Mouse (Mus musculus) hindbrain, postnatal 0 days (tissue): ENCODE results near the gene Isoc2a. TPM values are rescaled to one million over a fixed set of nuclear protein-coding genes. Genes with fewer than 3 reads are reported as not detected.

Experiments
- ATAC-seq: fragments of 200-750 bp; cut with Nextera tagmentation; 2 replicates; pipeline ENCODE4 v1.8.0; 2017; ENCODE audit warnings: mild to moderate bottlenecking, moderate TSS enrichment, moderate library complexity
- DNase-seq: peaks from one replicate; pipeline ENCODE4 v3.0.0-alpha.2; 2015; ENCODE audit warnings: low spot score
- H3K27ac ChIP-seq: fragments of 300-500 bp; sonication (generic); 2 replicates; pipeline ENCODE4 v1.5.1; 2014; ENCODE audit warnings: mild to moderate bottlenecking
- H3K27me3 ChIP-seq: fragments of 300-500 bp; sonication (generic); 2 replicates; pipeline ENCODE4 v1.6.1; 2014; ENCODE audit warnings: low read length, mixed read lengths; ENCODE audit not compliant: insufficient read depth
- H3K36me3 ChIP-seq: fragments of 300-500 bp; sonication (generic); 2 replicates; pipeline ENCODE4 v1.6.1; 2014; ENCODE audit warnings: low read length, mixed read lengths; ENCODE audit not compliant: insufficient read depth
- H3K4me1 ChIP-seq: fragments of 300-500 bp; sonication (generic); 2 replicates; pipeline ENCODE4 v1.6.1; 2014; ENCODE audit warnings: antibody characterized with exemption, low read length, mixed read lengths; ENCODE audit not compliant: insufficient read depth
- H3K4me2 ChIP-seq: fragments of 300-500 bp; sonication (generic); 2 replicates; pipeline ENCODE4 v1.6.1; 2014; ENCODE audit warnings: low read depth, mild to moderate bottlenecking, low read length, moderate library complexity, mixed read lengths
- H3K4me3 ChIP-seq: fragments of 300-500 bp; sonication (generic); 2 replicates; pipeline ENCODE4 v1.5.1; 2014; ENCODE audit warnings: low read length
- H3K9ac ChIP-seq: fragments of 300-500 bp; sonication (generic); replicated peaks from 2 replicates; pipeline ENCODE4 v1.6.1; 2014; ENCODE audit warnings: mild to moderate bottlenecking, low read length, moderate library complexity, mixed read lengths
- H3K9me3 ChIP-seq: fragments of 300-500 bp; sonication (generic); 2 replicates; pipeline ENCODE4 v1.6.1; 2016; ENCODE audit warnings: low read length, mixed read lengths
- CTCF ChIP-seq: IDR thresholded peaks from 2 replicates; pipeline ENCODE4 v1.5.1; 2016; ENCODE audit warnings: antibody characterized with exemption, control low read depth, low read depth
- WGBS: fragments of 180-500 bp; shearing (Covaris S2); extraction: QIAGEN DNeasy Blood & Tissue Kit; methylation state at CpG from one replicate; pipeline ENCODE4 v1.1.7; 2014; 5-methylcytosine and 5-hydroxymethylcytosine counted together
- polyA plus RNA-seq: library from polyadenylated mRNA; unstranded; fragments of >200 nt; fragmentation: Nextera tagmentation; extraction: Ambion mirVana; gene quantifications from 2 replicates; pipeline ENCODE4 v1.2.1, GENCODE M21; 2015
- total RNA-seq: library from RNA; depleted of rRNA; stranded (reverse); fragments of >200 nt; gene quantifications from 2 replicates; pipeline ENCODE4 v1.2.3, GENCODE M21; 2014; rRNA removed

Gene Isoc2a
- total and polyA plus RNA-seq, 2 experiments from 2014 or later: 0.43 to 12.2 TPM

DNA sequence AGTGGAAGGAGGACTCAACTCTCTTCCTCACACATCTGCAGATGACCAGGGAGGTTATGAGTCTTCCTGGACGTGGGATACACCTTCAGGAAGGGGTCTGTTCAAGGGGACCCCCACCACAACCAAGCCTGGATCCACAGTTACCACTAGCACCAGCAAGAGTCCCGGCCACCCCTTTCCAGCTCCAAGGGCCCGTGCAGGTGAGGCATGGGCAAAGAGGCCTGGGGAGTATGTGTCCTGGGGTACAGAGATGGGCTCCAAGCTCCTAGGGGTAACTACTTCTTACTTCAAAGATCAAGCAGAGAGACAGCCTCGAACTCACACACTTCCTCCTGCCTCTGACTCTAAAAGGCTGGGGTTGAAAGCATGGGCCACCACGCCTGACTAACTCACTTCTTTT is 65.7 kb downstream of the Isoc2a start:
- Histone ChIP-seq H3K4me3 (no peak overlapping the region), H3K4me1 (no peaks in the 10 kb centered on the region; the same call in 1 of the 2 replicates), H3K9me3 (no peaks in the 10 kb centered on the region), H3K27ac (no peak overlapping the region), H3K9ac (no peak overlapping the region), H3K36me3 (no peaks in the 10 kb centered on the region), H3K4me2 (no peak overlapping the region), H3K27me3 (no peaks in the 10 kb centered on the region)
- DNase-seq (no peak), ATAC-seq (no peak; the same call in 1 of the 2 replicates)
- no peak for TF ChIP-seq CTCF
- WGBS: 59% methylated on average over 5 of the region's 5 CpGs

GRCm38 (mm10) chr7:4943223-4943815 is 66.4 kb downstream of the Isoc2a start:
- WGBS: 19% methylated on average over 15 of the region's 15 CpGs
- TF ChIP-seq CTCF: peak; percentile 97
- Histone ChIP-seq H3K9me3 (no peaks in the 10 kb centered on the region), H3K27me3 (no peaks in the 10 kb centered on the region), H3K4me1 (no peaks in the 10 kb centered on the region; the same call in 1 of the 2 replicates), H3K4me3 (peak overlapping the region; percentile 27), H3K9ac (no peak overlapping the region), H3K4me2 (peak overlapping the region; percentile 57), H3K27ac (no peak overlapping the region), H3K36me3 (no peaks in the 10 kb centered on the region)
- DNase-seq: peak; percentile 95
- ATAC-seq: peak; percentile 90

Other genes starting within 250 kb of the Isoc2a start
Only the 30 nearest of the 34 such genes appear.
- gene Hspbp1, start 192.1 kb upstream of the Isoc2a start, total RNA-seq: 259 and 288 TPM in 2 replicates
- gene Hspbp1, start 192.1 kb upstream of the Isoc2a start, polyA plus RNA-seq: 172 and 174 TPM in 2 replicates
- gene Brsk1, start 186.5 kb upstream of the Isoc2a start, total RNA-seq: 195 and 217 TPM in 2 replicates
- gene Brsk1, start 186.5 kb upstream of the Isoc2a start, polyA plus RNA-seq: 6.7 and 7.1 TPM in 2 replicates
- gene Tmem150b, start 151.9 kb upstream of the Isoc2a start, total RNA-seq: not detected in 2 replicates
- 0.13 TPM in 2 replicates for gene Tmem150b, start 151.9 kb upstream of the Isoc2a start, polyA plus RNA-seq
- 29.3 and 39.5 TPM in 2 replicates for gene Kmt5c, start 137.0 kb upstream of the Isoc2a start, total RNA-seq
- gene Kmt5c, start 137.0 kb upstream of the Isoc2a start, polyA plus RNA-seq: 30.7 and 36.5 TPM in 2 replicates
- gene Cox6b2, start 124.1 kb upstream of the Isoc2a start, total RNA-seq: 10.6 and 37.2 TPM in 2 replicates
- 47.0 and 50.1 TPM in 2 replicates for gene Cox6b2, start 124.1 kb upstream of the Isoc2a start, polyA plus RNA-seq
- gene Fam71e2, start 105.9 kb upstream of the Isoc2a start, total RNA-seq: not detected in 2 replicates
- gene Fam71e2, start 105.9 kb upstream of the Isoc2a start, polyA plus RNA-seq: not detected in 2 replicates
- 2.0 TPM in 1 of 2 replicates, not detected in the other for gene Il11, start 94.3 kb upstream of the Isoc2a start, total RNA-seq
- 1.1 and 1.3 TPM in 2 replicates for gene Il11, start 94.3 kb upstream of the Isoc2a start, polyA plus RNA-seq
- gene Tmem190, start 94.2 kb upstream of the Isoc2a start, total RNA-seq: not detected in 2 replicates
- gene Tmem190, start 94.2 kb upstream of the Isoc2a start, polyA plus RNA-seq: 0.53 TPM in 1 of 2 replicates, not detected in the other
- gene Tmem238, start 87.5 kb upstream of the Isoc2a start, total RNA-seq: 13.7 and 13.9 TPM in 2 replicates
- 16.8 and 18.2 TPM in 2 replicates for gene Tmem238, start 87.5 kb upstream of the Isoc2a start, polyA plus RNA-seq
- 145 and 147 TPM in 2 replicates for gene Rpl28, start 84.3 kb upstream of the Isoc2a start, total RNA-seq
- 304 and 315 TPM in 2 replicates for gene Rpl28, start 84.3 kb upstream of the Isoc2a start, polyA plus RNA-seq
- 264 and 324 TPM in 2 replicates for gene Ube2s, start 64.6 kb upstream of the Isoc2a start, total RNA-seq
- gene Ube2s, start 64.6 kb upstream of the Isoc2a start, polyA plus RNA-seq: 223 and 233 TPM in 2 replicates
- gene Shisa7, start 32.5 kb upstream of the Isoc2a start, total RNA-seq: 46.3 and 49.3 TPM in 2 replicates
- 5.7 and 6.9 TPM in 2 replicates for gene Shisa7, start 32.5 kb upstream of the Isoc2a start, polyA plus RNA-seq
- 2.2 and 3.1 TPM in 2 replicates for gene Isoc2b, start 6.9 kb upstream of the Isoc2a start, total RNA-seq
- 3.5 and 3.7 TPM in 2 replicates for gene Isoc2b, start 6.9 kb upstream of the Isoc2a start, polyA plus RNA-seq
- gene Gm36210, start 29.4 kb downstream of the Isoc2a start, total RNA-seq: 0.31 and 3.3 TPM in 2 replicates
- 0.30 and 0.45 TPM in 2 replicates for gene Gm36210, start 29.4 kb downstream of the Isoc2a start, polyA plus RNA-seq
- 12.5 and 12.7 TPM in 2 replicates for gene Zfp628, start 38.1 kb downstream of the Isoc2a start, total RNA-seq
- 5.2 and 5.7 TPM in 2 replicates for gene Zfp628, start 38.1 kb downstream of the Isoc2a start, polyA plus RNA-seq
- 24.2 and 32.3 TPM in 2 replicates for gene Nat14, start 44.9 kb downstream of the Isoc2a start, total RNA-seq
- gene Nat14, start 44.9 kb downstream of the Isoc2a start, polyA plus RNA-seq: 27.5 and 29.4 TPM in 2 replicates
- 2.5 and 2.8 TPM in 2 replicates for gene Ssc5d, start 48.6 kb downstream of the Isoc2a start, total RNA-seq
- 0.77 and 1.0 TPM in 2 replicates for gene Ssc5d, start 48.6 kb downstream of the Isoc2a start, polyA plus RNA-seq
- gene Sbk2, start 87.3 kb downstream of the Isoc2a start, total RNA-seq: 0.31 TPM in 1 of 2 replicates, not detected in the other
- not detected in 2 replicates for gene Sbk2, start 87.3 kb downstream of the Isoc2a start, polyA plus RNA-seq
- gene Sbk3, start 94.0 kb downstream of the Isoc2a start, total RNA-seq: 0.31 and 0.72 TPM in 2 replicates
- gene Sbk3, start 94.0 kb downstream of the Isoc2a start, polyA plus RNA-seq: 0.23 and 0.31 TPM in 2 replicates
- gene Zfp579, start 119.0 kb downstream of the Isoc2a start, total RNA-seq: 65.7 and 113 TPM in 2 replicates
- gene Zfp579, start 119.0 kb downstream of the Isoc2a start, polyA plus RNA-seq: 37.4 and 40.2 TPM in 2 replicates
- 4.3 and 7.2 TPM in 2 replicates for gene Zfp524, start 137.3 kb downstream of the Isoc2a start, total RNA-seq
- 4.2 and 5.1 TPM in 2 replicates for gene Zfp524, start 137.3 kb downstream of the Isoc2a start, polyA plus RNA-seq
- gene Fiz1, start 137.5 kb downstream of the Isoc2a start, total RNA-seq: 41.1 and 44.0 TPM in 2 replicates
- 27.6 and 29.1 TPM in 2 replicates for gene Fiz1, start 137.5 kb downstream of the Isoc2a start, polyA plus RNA-seq
- not detected in 2 replicates for gene Gm44973, start 138.3 kb downstream of the Isoc2a start, total RNA-seq
- 2.3 and 3.0 TPM in 2 replicates for gene Gm44973, start 138.3 kb downstream of the Isoc2a start, polyA plus RNA-seq
- 41.5 and 43.2 TPM in 2 replicates for gene Zfp865, start 143.2 kb downstream of the Isoc2a start, total RNA-seq
- 5.4 TPM in 2 replicates for gene Zfp865, start 143.2 kb downstream of the Isoc2a start, polyA plus RNA-seq
- gene Ccdc106, start 143.4 kb downstream of the Isoc2a start, total RNA-seq: 39.6 and 76.5 TPM in 2 replicates
- gene Ccdc106, start 143.4 kb downstream of the Isoc2a start, polyA plus RNA-seq: 61.6 and 62.1 TPM in 2 replicates
- gene 4632433K11Rik, start 157.0 kb downstream of the Isoc2a start, total RNA-seq: not detected in 2 replicates
- not detected in 2 replicates for gene 4632433K11Rik, start 157.0 kb downstream of the Isoc2a start, polyA plus RNA-seq
- gene Zfp784, start 161.3 kb downstream of the Isoc2a start, total RNA-seq: 6.0 and 6.8 TPM in 2 replicates
- gene Zfp784, start 161.3 kb downstream of the Isoc2a start, polyA plus RNA-seq: 4.5 and 5.6 TPM in 2 replicates
- 69.6 and 90.7 TPM in 2 replicates for gene Zfp580, start 174.4 kb downstream of the Isoc2a start, total RNA-seq
- 117 and 128 TPM in 2 replicates for gene Zfp580, start 174.4 kb downstream of the Isoc2a start, polyA plus RNA-seq
- gene U2af2, start 185.0 kb downstream of the Isoc2a start, total RNA-seq: 146 and 153 TPM in 2 replicates
- 85.7 and 86.9 TPM in 2 replicates for gene U2af2, start 185.0 kb downstream of the Isoc2a start, polyA plus RNA-seq
- 433 and 507 TPM in 2 replicates for gene Epn1, start 203.1 kb downstream of the Isoc2a start, total RNA-seq
- gene Epn1, start 203.1 kb downstream of the Isoc2a start, polyA plus RNA-seq: 107 and 111 TPM in 2 replicates